Mouse (Mus musculus) lung, adult 2 months (tissue): ENCODE results near the gene Map3k4.

ENCODE experiments used
- CTCF ChIP-seq: fragments of 200-500 bp; IDR thresholded peaks from 2 replicates; pipeline ENCODE4 v1.5.1; 2011; ENCODE audit warnings: mild to moderate bottlenecking, low read length, control low read depth; ENCODE audit not compliant: insufficient read depth
- POLR2A ChIP-seq: fragments of 200-500 bp; IDR thresholded peaks from 2 replicates; pipeline ENCODE4 v1.6.1; 2011; ENCODE audit warnings: low read depth, mild to moderate bottlenecking, control low read depth, low read length, borderline replicate concordance; ENCODE audit errors: extremely low read depth

DNA sequence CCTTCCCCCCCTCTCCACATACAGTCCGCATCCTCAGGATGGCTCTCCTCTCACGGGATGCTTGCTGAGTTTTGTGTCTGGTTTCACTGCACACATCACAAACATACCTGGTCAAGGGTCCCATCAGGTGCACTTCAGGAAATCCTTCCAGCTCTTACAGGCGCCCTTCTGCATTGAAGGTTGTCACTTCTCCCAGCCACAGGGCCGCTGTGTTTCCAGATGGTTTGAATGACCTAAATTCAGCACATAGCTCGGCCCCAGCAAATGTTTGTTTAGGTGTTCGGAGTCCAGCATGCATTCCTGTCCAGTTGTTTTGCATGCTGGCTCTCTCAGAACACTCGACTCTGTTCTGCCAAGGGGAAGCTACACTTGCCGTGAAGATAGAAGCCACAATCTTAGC is 134.3 kb downstream of the Map3k4 start:
- TF ChIP-seq CTCF (no peak), POLR2A (no peak)
